Mouse (Mus musculus) cortical plate, adult 2 months (tissue): ENCODE measurements around the gene Txnrd2. TPM values are rescaled to one million over a fixed set of nuclear protein-coding genes. Genes with fewer than 3 reads are reported as not detected.

Experiments used
- H3K27ac ChIP-seq: fragments of 200-500 bp; 2 replicates; pipeline ENCODE4 v1.5.1; 2012; ENCODE audit warnings: low read length, control low read depth, inconsistent platforms; ENCODE audit not compliant: insufficient read depth
- H3K4me1 ChIP-seq: fragments of 200-500 bp; 2 replicates; pipeline ENCODE4 v1.6.1; 2011; ENCODE audit warnings: low read length; ENCODE audit not compliant: control insufficient read depth, insufficient read depth
- H3K4me3 ChIP-seq: fragments of 200-500 bp; 2 replicates; pipeline ENCODE4 v1.5.1; 2011; ENCODE audit warnings: mild to moderate bottlenecking, low read length, control low read depth; ENCODE audit not compliant: insufficient read depth
- CTCF ChIP-seq: fragments of 200-500 bp; IDR thresholded peaks from 2 replicates; pipeline ENCODE4 v1.5.1; 2011; ENCODE audit warnings: mild to moderate bottlenecking, control low read depth, low read length; ENCODE audit not compliant: insufficient read depth; ENCODE audit errors: extremely low read depth
- POLR2A ChIP-seq: fragments of 200-500 bp; IDR thresholded peaks from 2 replicates; pipeline ENCODE4 v1.6.1; 2011; ENCODE audit warnings: mild to moderate bottlenecking, low read length, control low read depth; ENCODE audit not compliant: insufficient read depth; ENCODE audit errors: extremely low read depth
- polyA plus RNA-seq: library from polyadenylated mRNA; depleted of rRNA; stranded (reverse); fragments of >200 nt; gene quantifications from 2 replicates; pipeline ENCODE4 v1.2.3, GENCODE M21; 2012; rRNA removed

Gene Txnrd2
- polyA plus RNA-seq: 22.4 and 29.5 TPM in 2 replicates

- TF ChIP-seq CTCF (peak; percentile 14; the same call in 1 of the 2 replicates), POLR2A (peak; percentile 27; the same call in 1 of the 2 replicates)
- peak within 1 kb of the TSS; percentile 90 for H3K27ac ChIP-seq
- H3K4me3 ChIP-seq: peak within 1 kb of the TSS; percentile 96
- H3K4me1 ChIP-seq: peaks cover 5% of the 10 kb centered on the region
These were observed at the start of gene Txnrd2 for GRCm38 (mm10) chr16:18426215-18426791. Txnrd2 (plus strand) TSS chr16:18426384.

DNA sequence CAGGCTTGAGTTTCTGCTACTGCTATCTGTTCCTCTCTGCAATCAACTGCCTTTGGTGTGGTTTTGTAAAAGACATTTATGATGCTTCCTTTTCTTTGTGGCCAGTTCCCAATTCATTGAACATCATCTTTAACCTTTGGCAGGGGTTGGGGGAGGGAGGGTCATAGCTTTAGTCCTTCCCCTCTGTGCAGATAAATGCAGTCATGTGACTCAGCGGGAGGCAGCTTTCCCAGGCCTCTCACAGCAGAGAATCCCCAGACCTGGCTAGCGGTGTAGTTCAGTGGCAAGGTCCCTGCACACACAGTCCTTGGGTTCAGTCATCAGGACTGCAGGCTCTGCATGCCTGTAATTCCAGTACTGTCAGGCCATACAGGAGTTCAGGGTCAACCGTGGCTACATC lies 49.0 kb upstream of the Txnrd2 start:
- H3K4me3 ChIP-seq: no peak overlapping the region
- no peaks in the 10 kb centered on the region for H3K4me1 ChIP-seq
- H3K27ac ChIP-seq: no peak overlapping the region
- no peak for TF ChIP-seq CTCF

DNA sequence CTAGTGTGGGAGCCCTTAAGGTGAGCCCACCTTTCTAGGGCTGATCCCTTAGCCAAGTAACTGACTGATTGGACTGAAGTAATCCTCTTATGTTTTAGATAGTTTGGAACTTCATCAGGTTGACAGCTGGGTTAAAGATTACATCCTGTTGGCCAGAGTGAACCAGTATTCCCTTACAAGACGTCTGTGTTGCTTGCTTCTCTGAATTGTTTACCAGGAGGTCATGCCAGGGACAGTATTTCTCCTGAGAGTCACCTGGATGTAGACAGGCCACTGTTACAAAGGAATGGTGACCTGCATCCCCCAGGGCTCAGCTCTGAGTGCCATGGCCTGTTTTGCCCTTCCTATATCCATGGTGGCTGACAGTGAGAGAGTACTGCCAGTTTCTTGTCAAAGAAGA lies 47.7 kb upstream of the Txnrd2 start:
- H3K4me1 ChIP-seq: no peaks in the 10 kb centered on the region
- no peak overlapping the region for H3K27ac ChIP-seq
- H3K4me3 ChIP-seq: no peak overlapping the region
- TF ChIP-seq POLR2A: no peak
- TF ChIP-seq CTCF: no peak

- Histone ChIP-seq H3K27ac (no peak overlapping the region), H3K4me1 (peaks cover 4% of the 10 kb centered on the region), H3K4me3 (no peak overlapping the region)
- TF ChIP-seq CTCF (no peak), POLR2A (no peak)
These were observed 46.7 kb upstream of the Txnrd2 start for GRCm38 (mm10) chr16:18379338-18380001.

GRCm38 (mm10) chr16:18380495-18381063 lies 45.6 kb upstream of the Txnrd2 start:
- H3K4me1 ChIP-seq: peaks cover 5% of the 10 kb centered on the region
- no peak for TF ChIP-seq POLR2A
- H3K4me3 ChIP-seq: no peak overlapping the region
- H3K27ac ChIP-seq: no peak overlapping the region

DNA sequence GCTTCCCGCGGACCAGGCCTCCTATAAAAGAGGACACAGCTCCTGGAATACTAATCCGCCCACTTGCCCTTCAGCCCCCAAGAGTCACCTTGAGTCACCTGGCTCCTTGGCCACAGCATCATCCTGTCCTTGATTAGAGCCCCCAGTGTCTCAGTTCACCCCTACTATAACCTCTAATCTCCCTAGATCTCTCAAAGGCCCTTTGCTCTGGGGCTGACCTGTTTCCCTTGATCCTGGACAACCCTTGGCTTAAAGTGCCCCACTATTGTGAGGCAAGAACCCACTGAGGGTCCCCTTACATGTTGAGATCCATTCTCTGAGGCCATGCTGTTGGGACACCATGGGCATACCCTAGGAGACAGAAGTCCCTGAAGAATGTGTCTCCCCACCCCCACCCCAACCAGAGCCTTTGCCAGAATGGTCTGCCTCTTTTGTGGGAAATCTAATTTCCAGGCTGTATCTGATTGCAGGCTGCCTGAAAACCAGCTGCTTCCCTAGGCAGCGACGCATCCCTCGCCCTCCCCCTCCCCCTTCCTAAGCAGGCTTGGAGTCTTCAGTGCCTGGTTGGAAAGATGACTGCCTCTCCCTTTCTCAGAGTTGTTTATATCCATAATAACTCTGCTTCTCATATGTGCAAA lies 44.4 kb upstream of the Txnrd2 start:
- no peak for TF ChIP-seq CTCF
- no peak for TF ChIP-seq POLR2A
- Histone ChIP-seq H3K4me3 (no peak overlapping the region), H3K27ac (no peak overlapping the region), H3K4me1 (peaks cover 5% of the 10 kb centered on the region)

- Histone ChIP-seq H3K4me1 (peaks cover 5% of the 10 kb centered on the region), H3K4me3 (no peak overlapping the region), H3K27ac (no peak overlapping the region)
- TF ChIP-seq CTCF: no peak
- TF ChIP-seq POLR2A: no peak
These were observed 43.0 kb upstream of the Txnrd2 start for GRCm38 (mm10) chr16:18383045-18383726.

DNA sequence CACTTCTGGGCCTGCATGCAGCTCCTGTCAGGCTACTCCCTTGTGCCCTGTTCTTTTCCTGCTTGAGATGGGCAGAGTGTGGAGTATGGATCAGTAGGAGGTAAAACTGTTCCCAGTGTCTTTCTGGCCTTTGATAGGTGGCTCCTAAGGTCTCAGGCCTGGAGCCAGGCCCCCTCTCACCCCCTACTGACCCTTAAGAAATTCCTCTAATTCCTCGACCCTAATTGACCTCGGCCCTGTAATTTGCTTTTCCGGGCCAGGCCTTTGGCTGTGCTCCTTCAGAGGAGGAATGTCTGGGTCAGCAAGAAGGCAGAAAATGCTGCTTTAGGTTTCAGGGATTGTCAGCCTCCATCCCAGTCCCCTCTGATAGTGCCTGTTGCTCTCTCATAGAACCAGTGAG lies 42.4 kb upstream of the Txnrd2 start:
- Histone ChIP-seq H3K4me1 (peaks cover 5% of the 10 kb centered on the region), H3K4me3 (no peak overlapping the region), H3K27ac (no peak overlapping the region)
- no peak for TF ChIP-seq POLR2A
- TF ChIP-seq CTCF: no peak

- Histone ChIP-seq H3K4me3 (no peak overlapping the region), H3K27ac (no peak overlapping the region), H3K4me1 (peaks cover 5% of the 10 kb centered on the region)
- no peak for TF ChIP-seq POLR2A
- TF ChIP-seq CTCF: no peak
These were observed 42.0 kb upstream of the Txnrd2 start for GRCm38 (mm10) chr16:18384211-18384610.
